Mouse (Mus musculus) ES-E14 (cell line): Measurements from ENCODE around the gene Nsdhl. TPM values are rescaled to one million over a fixed set of nuclear protein-coding genes. Genes with fewer than 3 reads are reported as not detected.

Source experiments
- DNase-seq: peaks from one replicate; pipeline ENCODE4 v3.0.0-alpha.2; 2013; ENCODE audit warnings: low read depth, low spot score
- H3K27ac ChIP-seq: 2 replicates; pipeline ENCODE4 v1.5.1; 2012; ENCODE audit warnings: low read depth, mild to moderate bottlenecking, low read length, moderate library complexity, mixed read lengths; ENCODE audit not compliant: poor library complexity, insufficient read depth, severe bottlenecking
- H3K36me3 ChIP-seq: 2 replicates; pipeline ENCODE4 v1.6.1; 2012; ENCODE audit warnings: mild to moderate bottlenecking, low read length, moderate library complexity, mixed read lengths; ENCODE audit not compliant: control insufficient read depth, poor library complexity, insufficient read depth, severe bottlenecking
- H3K4me1 ChIP-seq, 2 experiments: fragments of 150-350 bp in 1 of 2; sonication (generic) in 1 of 2; 2 replicates each; pipeline ENCODE4 v1.6.1; 2012; ENCODE audit warnings: low read length in 2 of 2, mild to moderate bottlenecking in 1 of 2, mixed read lengths in 1 of 2; ENCODE audit not compliant: control insufficient read depth in 2 of 2, insufficient read depth in 2 of 2, poor library complexity in 1 of 2
- H3K4me3 ChIP-seq, 2 experiments: fragments of 150-350 bp in 1 of 2; sonication (generic) in 1 of 2; 2 replicates each; pipeline ENCODE4 v1.5.1; 2012; ENCODE audit warnings: low read length in 2 of 2, low read depth in 1 of 2, mild to moderate bottlenecking in 1 of 2, mixed read lengths in 1 of 2; ENCODE audit not compliant: insufficient read depth in 1 of 2, poor library complexity in 1 of 2, severe bottlenecking in 1 of 2
- H3K9ac ChIP-seq: 2 replicates; pipeline ENCODE4 v1.6.1; 2012; ENCODE audit warnings: low read depth, mild to moderate bottlenecking, low read length, mixed read lengths; ENCODE audit not compliant: poor library complexity, insufficient read depth, severe bottlenecking
- H3K9me3 ChIP-seq: fragments of 150-350 bp; sonication (generic); 2 replicates; pipeline ENCODE4 v1.6.1; 2012; ENCODE audit warnings: low read depth, mild to moderate bottlenecking, low read length; ENCODE audit not compliant: control insufficient read depth, insufficient read depth
- CHD2 ChIP-seq: IDR thresholded peaks from 2 replicates; pipeline ENCODE4 v1.6.1; 2014; ENCODE audit warnings: mild to moderate bottlenecking, low read depth, low read length, inconsistent platforms
- HCFC1 ChIP-seq: IDR thresholded peaks from 2 replicates; pipeline ENCODE4 v1.6.1; 2012; ENCODE audit warnings: low read length, inconsistent platforms, borderline replicate concordance; ENCODE audit not compliant: insufficient read depth
- MAFK ChIP-seq: IDR thresholded peaks from 2 replicates; pipeline ENCODE4 v1.6.1; 2014; ENCODE audit warnings: mild to moderate bottlenecking, low read depth, low read length, inconsistent platforms; ENCODE audit not compliant: insufficient read depth
- ZC3H11A ChIP-seq: IDR thresholded peaks from 2 replicates; pipeline ENCODE4 v1.6.1; 2012; ENCODE audit warnings: low read depth, mild to moderate bottlenecking, inconsistent platforms, low read length, borderline replicate concordance
- ZNF384 ChIP-seq: IDR thresholded peaks from 2 replicates; pipeline ENCODE4 v1.6.1; 2012; ENCODE audit warnings: low read depth, low read length, inconsistent platforms
- in situ Hi-C, 2 experiments: fragments of 600-800 bp; cut with MboI; formaldehyde crosslinking; loops; one replicate each; pipeline ENCODE4 v1.15.1; 2025; ENCODE audit warnings: low sequenced_read_pairs in 2 of 2, inconsistent platforms in 1 of 2; ENCODE audit not compliant: unreplicated experiment in 2 of 2
- total RNA-seq: library from RNA; depleted of rRNA; stranded (reverse); fragments of 300-350 nt; gene quantifications from 2 replicates; pipeline ENCODE4 v1.2.3, GENCODE M21; 2012

Nsdhl gene
- total RNA-seq, 1 experiment: 14.4 TPM

DNA sequence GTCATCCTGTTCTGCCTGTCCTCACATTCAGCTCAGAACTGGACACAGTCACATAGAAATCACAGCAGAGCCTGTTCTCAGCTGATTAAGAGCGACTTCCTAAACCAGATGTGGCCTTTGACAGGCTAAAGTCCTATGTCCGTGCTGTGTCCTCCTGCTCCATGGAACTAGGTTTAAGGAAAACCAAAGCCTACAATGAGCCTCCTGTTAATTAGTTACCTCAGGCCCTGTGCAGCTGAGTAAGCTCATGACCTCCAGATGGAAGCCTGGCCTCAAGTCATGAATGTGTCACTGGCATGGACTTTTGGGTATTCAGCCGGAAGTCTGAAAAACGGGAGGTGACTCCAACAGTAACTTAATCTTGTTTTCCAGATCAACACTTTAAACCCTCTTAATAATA is 35.1 kb downstream of the Nsdhl start:
- Histone ChIP-seq H3K9ac (no peak overlapping the region), H3K4me3 (no peak overlapping the region), H3K4me1 (no peaks in the 10 kb centered on the region), H3K9me3 (peaks cover 2% of the 10 kb centered on the region; the same call in 1 of the 2 replicates), H3K27ac (no peak overlapping the region), H3K36me3 (peaks cover 9% of the 10 kb centered on the region)
- in situ Hi-C loops: no loop called here
- DNase-seq: no peak
- no peak for TF ChIP-seq HCFC1
- TF ChIP-seq ZC3H11A: no peak
- no peak for TF ChIP-seq ZNF384
- TF ChIP-seq MAFK: no peak
- TF ChIP-seq CHD2: no peak

DNA sequence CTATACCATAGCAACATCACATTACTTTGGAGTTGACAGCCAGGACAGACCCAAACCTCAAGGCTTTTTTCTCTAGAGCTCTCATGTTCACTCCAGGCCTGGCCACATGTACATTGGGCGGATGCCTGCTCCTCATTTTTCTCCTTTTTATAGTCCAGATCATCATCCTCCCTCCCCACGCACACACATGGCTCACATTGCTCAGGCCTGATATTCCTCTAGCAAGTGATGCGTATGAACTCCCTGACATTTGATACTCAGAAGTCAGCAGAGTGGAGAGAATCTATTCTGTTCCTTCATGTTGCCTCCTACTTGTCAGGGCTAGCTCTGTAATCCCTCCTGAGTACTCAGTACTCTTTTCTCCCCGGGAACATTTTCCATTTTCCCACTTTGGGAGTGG is 38.1 kb downstream of the Nsdhl start:
- H3K4me3 ChIP-seq: no peak overlapping the region
- H3K9ac ChIP-seq: no peak overlapping the region
- no peaks in the 10 kb centered on the region for H3K9me3 ChIP-seq
- H3K27ac ChIP-seq: no peak overlapping the region
- H3K4me1 ChIP-seq: no peaks in the 10 kb centered on the region
- H3K36me3 ChIP-seq: peaks cover 2% of the 10 kb centered on the region; the same call in 1 of the 2 replicates
- no peak for DNase-seq
- in situ Hi-C loops: no loop called here
- no peak for TF ChIP-seq ZC3H11A
- TF ChIP-seq HCFC1: no peak
- TF ChIP-seq MAFK: no peak
- TF ChIP-seq CHD2: no peak
- no peak for TF ChIP-seq ZNF384

- Histone ChIP-seq H3K36me3 (peaks cover 2% of the 10 kb centered on the region; the same call in 1 of the 2 replicates), H3K9me3 (no peaks in the 10 kb centered on the region), H3K27ac (no peak overlapping the region), H3K4me1 (no peaks in the 10 kb centered on the region), H3K9ac (no peak overlapping the region), H3K4me3 (no peak overlapping the region)
- peak; percentile 12 for DNase-seq
- TF ChIP-seq ZNF384 (no peak), CHD2 (no peak), ZC3H11A (no peak), MAFK (no peak), HCFC1 (no peak)
- in situ Hi-C loops: no loop called here
Observed at GRCm38 (mm10) chrX:72960431-72960830, 42.1 kb downstream of the Nsdhl start.

GRCm38 (mm10) chrX:72961511-72961910 is 43.2 kb downstream of the Nsdhl start:
- no peak for DNase-seq
- TF ChIP-seq ZC3H11A (no peak), HCFC1 (no peak), MAFK (no peak), ZNF384 (no peak), CHD2 (no peak)

GRCm38 (mm10) chrX:72962743-72963142 is 44.4 kb downstream of the Nsdhl start:
- Histone ChIP-seq H3K9ac (no peak overlapping the region), H3K4me3 (no peak overlapping the region), H3K4me1 (no peaks in the 10 kb centered on the region), H3K9me3 (no peaks in the 10 kb centered on the region), H3K27ac (no peak overlapping the region), H3K36me3 (no peaks in the 10 kb centered on the region)
- no peak for DNase-seq
- TF ChIP-seq HCFC1 (no peak), ZNF384 (no peak), MAFK (no peak), CHD2 (no peak), ZC3H11A (no peak)
- in situ Hi-C loops: no loop called here

More at GRCm38 (mm10) chrX:72961511-72961910, 43.2 kb downstream of the Nsdhl start:
- Histone ChIP-seq H3K4me3 (no peak overlapping the region), H3K9me3 (no peaks in the 10 kb centered on the region), H3K9ac (no peak overlapping the region), H3K36me3 (peaks cover under 1% of the 10 kb centered on the region; the same call in 1 of the 2 replicates), H3K4me1 (no peaks in the 10 kb centered on the region), H3K27ac (no peak overlapping the region)
- in situ Hi-C loops: no loop called here
